Mouse (Mus musculus) liver, embryonic 11.5 days (tissue): Measurements from ENCODE around the gene Gm45233. TPM values are rescaled to one million over a fixed set of nuclear protein-coding genes. Genes with fewer than 3 reads are reported as not detected.

ENCODE experiments used
- ATAC-seq: fragments of 200-750 bp; cut with Nextera tagmentation; replicated peaks from 2 replicates; pipeline ENCODE4 v1.8.0; 2017; ENCODE audit warnings: moderate number of reproducible peaks, mild to moderate bottlenecking, moderate TSS enrichment, moderate library complexity; ENCODE audit not compliant: low FRiP score
- DNase-seq: peaks from one replicate; pipeline ENCODE4 v3.0.0-alpha.2; 2017; ENCODE audit warnings: low spot score
- H3K27ac ChIP-seq: fragments of 300-500 bp; sonication (generic); 2 replicates; pipeline ENCODE4 v1.5.1; 2014; ENCODE audit warnings: mild to moderate bottlenecking, low read depth, low read length, control low read depth
- H3K27me3 ChIP-seq: fragments of 300-500 bp; sonication (generic); replicated peaks from 2 replicates; pipeline ENCODE4 v1.6.1; 2014; ENCODE audit warnings: low read length, mixed read lengths; ENCODE audit not compliant: control insufficient read depth, insufficient read depth
- H3K36me3 ChIP-seq: fragments of 300-500 bp; sonication (generic); 2 replicates; pipeline ENCODE4 v1.6.1; 2014; ENCODE audit warnings: mild to moderate bottlenecking, low read length, moderate library complexity, mixed read lengths; ENCODE audit not compliant: control insufficient read depth, insufficient read depth
- H3K4me1 ChIP-seq: fragments of 300-500 bp; sonication (generic); replicated peaks from 2 replicates; pipeline ENCODE4 v1.6.1; 2014; ENCODE audit warnings: low read length, mixed read lengths; ENCODE audit not compliant: control insufficient read depth, insufficient read depth
- H3K4me2 ChIP-seq: fragments of 300-500 bp; sonication (generic); 2 replicates; pipeline ENCODE4 v1.6.1; 2014; ENCODE audit warnings: mild to moderate bottlenecking, control low read depth, moderate library complexity
- H3K4me3 ChIP-seq: fragments of 300-500 bp; sonication (generic); 2 replicates; pipeline ENCODE4 v1.5.1; 2014; ENCODE audit warnings: low read depth, low read length, control low read depth
- H3K9ac ChIP-seq: fragments of 300-500 bp; sonication (generic); 2 replicates; pipeline ENCODE4 v1.6.1; 2014; ENCODE audit warnings: low read depth, low read length, control low read depth
- H3K9me3 ChIP-seq: fragments of 300-500 bp; sonication (generic); 2 replicates; pipeline ENCODE4 v1.6.1; 2016; ENCODE audit warnings: low read length, inconsistent platforms, mixed read lengths; ENCODE audit not compliant: control insufficient read depth
- WGBS: fragments of 180-500 bp; shearing (Covaris S2); extraction: QIAGEN DNeasy Blood & Tissue Kit; methylation state at CpG from one replicate; pipeline ENCODE4 v1.1.7; 2014; 5-methylcytosine and 5-hydroxymethylcytosine counted together
- polyA plus RNA-seq: library from polyadenylated mRNA; unstranded; fragments of >200 nt; fragmentation: Nextera tagmentation; extraction: Ambion mirVana; gene quantifications from 2 replicates; pipeline ENCODE4 v1.2.1, GENCODE M21; 2014

The Gm45233 gene
- polyA plus RNA-seq, 1 experiment from 2014 or later = 0.37 TPM

GRCm38 (mm10) chr7:43423991-43424625, 19.8 kb upstream of the Gm45233 start:
- Histone ChIP-seq H3K4me1 (peaks cover 3% of the 10 kb centered on the region; the same call in 1 of the 2 replicates), H3K27ac (no peak overlapping the region), H3K27me3 (no peaks in the 10 kb centered on the region), H3K4me3 (no peak overlapping the region), H3K4me2 (no peak overlapping the region), H3K36me3 (no peaks in the 10 kb centered on the region), H3K9ac (no peak overlapping the region), H3K9me3 (no peaks in the 10 kb centered on the region)
- WGBS = 76% methylated on average over 3 of the region's 3 CpGs
- no peak for DNase-seq
- no peak for ATAC-seq

DNA sequence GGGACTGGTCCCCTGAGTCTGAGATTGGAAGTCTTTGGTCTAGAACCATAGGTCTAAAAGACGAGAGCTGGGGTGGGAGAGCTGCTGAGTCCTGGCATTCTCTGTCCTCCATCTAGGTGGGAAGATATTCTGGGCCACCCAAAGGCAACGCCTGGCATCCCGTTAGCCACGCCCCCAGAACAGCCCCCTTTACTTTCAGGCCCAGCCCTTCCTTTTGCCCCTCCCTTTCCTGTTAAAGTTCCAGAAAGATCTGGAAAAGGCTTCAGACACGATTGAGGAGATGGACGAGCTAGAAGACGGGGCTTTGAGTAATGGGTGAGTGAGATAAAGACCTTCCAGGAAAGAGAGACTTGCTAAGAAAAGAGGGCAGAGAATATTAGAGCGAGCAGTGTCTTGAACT, 16.5 kb upstream of the Gm45233 start, which contains the start of gene Lim2:
TSS of gene Lim2 (plus strand) at position 265 of the 400 bp plus-strand sequence.
- DNase-seq = no peak
- Histone ChIP-seq H3K9ac (no peak within 1 kb of the TSS), H3K4me3 (no peak within 1 kb of the TSS), H3K4me1 (peaks cover 3% of the 10 kb centered on the region; the same call in 1 of the 2 replicates), H3K36me3 (no peaks in the 10 kb centered on the region), H3K4me2 (no peak within 1 kb of the TSS), H3K9me3 (no peaks in the 10 kb centered on the region), H3K27ac (no peak within 1 kb of the TSS), H3K27me3 (no peaks in the 10 kb centered on the region)
- 66% methylated on average over 8 of the region's 8 CpGs for WGBS
- ATAC-seq = no peak

- H3K4me2 ChIP-seq = no peak overlapping the region
- no peaks in the 10 kb centered on the region for H3K36me3 ChIP-seq
- ATAC-seq (no peak), DNase-seq (no peak)
- no peak overlapping the region for H3K4me3 ChIP-seq
- 39% methylated on average over 4 of the region's 4 CpGs for WGBS
- no peaks in the 10 kb centered on the region for H3K9me3 ChIP-seq
- no peak overlapping the region for H3K9ac ChIP-seq
- H3K27me3 ChIP-seq = no peaks in the 10 kb centered on the region
- H3K27ac ChIP-seq = no peak overlapping the region
- H3K4me1 ChIP-seq = no peaks in the 10 kb centered on the region
These were observed 14.4 kb upstream of the Gm45233 start for GRCm38 (mm10) chr7:43429500-43429899.

DNA sequence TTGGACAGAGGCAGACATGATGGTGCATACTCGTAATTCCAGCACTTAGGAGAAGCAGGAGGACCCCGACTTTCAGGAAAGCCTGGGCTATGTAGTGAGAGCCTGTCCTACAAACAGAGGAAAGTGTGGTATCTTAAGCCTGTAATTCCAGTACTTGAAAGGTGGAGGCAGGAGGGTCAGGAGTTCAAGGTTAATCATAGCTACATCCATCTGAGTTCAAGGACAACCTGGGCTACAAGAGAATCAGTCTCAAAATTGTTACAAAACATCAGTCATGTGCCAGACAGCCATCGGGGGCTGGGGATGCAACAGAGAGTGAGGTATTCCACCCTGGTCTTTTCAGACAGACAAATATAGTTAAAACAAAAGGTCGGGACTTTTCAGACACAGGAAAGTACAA, 11.0 kb upstream of the Gm45233 start:
- H3K27me3 ChIP-seq = no peaks in the 10 kb centered on the region
- no peak overlapping the region for H3K4me3 ChIP-seq
- WGBS = 79% methylated on average over 4 of the region's 4 CpGs
- no peak for ATAC-seq
- no peak overlapping the region for H3K4me2 ChIP-seq
- no peak for DNase-seq
- H3K4me1 ChIP-seq = no peaks in the 10 kb centered on the region
- no peaks in the 10 kb centered on the region for H3K36me3 ChIP-seq
- no peak overlapping the region for H3K9ac ChIP-seq
- no peak overlapping the region for H3K27ac ChIP-seq
- H3K9me3 ChIP-seq = no peaks in the 10 kb centered on the region

DNA sequence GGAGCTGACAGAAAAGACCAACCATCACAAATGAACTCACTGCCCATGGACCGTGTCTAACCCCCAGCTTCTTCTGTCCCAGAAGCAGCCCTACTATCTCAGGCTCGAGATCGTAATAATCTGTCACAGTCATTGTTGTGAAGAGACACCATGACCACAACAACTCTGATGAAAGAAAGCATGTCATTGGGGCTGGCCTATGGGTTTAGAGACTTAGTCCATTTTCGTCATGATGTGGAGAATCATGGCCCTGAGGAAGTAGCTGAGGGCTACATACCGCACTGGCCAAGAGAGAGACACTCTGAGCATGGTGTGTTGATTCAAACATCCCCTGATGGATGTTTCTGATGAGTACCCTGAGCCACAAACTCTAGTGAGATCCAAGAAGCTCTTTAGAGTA, 9.3 kb upstream of the Gm45233 start:
- H3K27ac ChIP-seq = no peak overlapping the region
- no peak overlapping the region for H3K4me3 ChIP-seq
- H3K9me3 ChIP-seq = no peaks in the 10 kb centered on the region
- ATAC-seq = no peak
- no peak for DNase-seq
- H3K4me1 ChIP-seq = no peaks in the 10 kb centered on the region
- H3K9ac ChIP-seq = no peak overlapping the region
- WGBS = 83% methylated on average over 5 of the region's 5 CpGs
- H3K4me2 ChIP-seq = no peak overlapping the region
- H3K36me3 ChIP-seq = no peaks in the 10 kb centered on the region
- H3K27me3 ChIP-seq = no peaks in the 10 kb centered on the region

- Histone ChIP-seq H3K9me3 (no peaks in the 10 kb centered on the region), H3K4me1 (no peaks in the 10 kb centered on the region), H3K27me3 (no peaks in the 10 kb centered on the region), H3K27ac (no peak within 1 kb of the TSS), H3K4me2 (no peak within 1 kb of the TSS), H3K9ac (no peak within 1 kb of the TSS), H3K36me3 (no peaks in the 10 kb centered on the region), H3K4me3 (no peak within 1 kb of the TSS)
- ATAC-seq (no peak), DNase-seq (no peak)
- WGBS = 59% methylated on average over 10 of the region's 10 CpGs
These were observed 7.3 kb upstream of the Gm45233 start, which contains the start of gene Nkg7 for GRCm38 (mm10) chr7:43436341-43437255. Gene Nkg7 (plus strand): TSS chr7:43437073.

GRCm38 (mm10) chr7:43438611-43439010, 5.3 kb upstream of the Gm45233 start:
- DNase-seq = no peak
- no peak overlapping the region for H3K27ac ChIP-seq
- no peak overlapping the region for H3K4me3 ChIP-seq
- no peaks in the 10 kb centered on the region for H3K9me3 ChIP-seq
- no peaks in the 10 kb centered on the region for H3K36me3 ChIP-seq
- H3K27me3 ChIP-seq = no peaks in the 10 kb centered on the region
- no peak for ATAC-seq
- no peak overlapping the region for H3K9ac ChIP-seq
- no peak overlapping the region for H3K4me2 ChIP-seq
- H3K4me1 ChIP-seq = peaks cover 7% of the 10 kb centered on the region
- 57% methylated on average over 4 of the region's 4 CpGs for WGBS

DNA sequence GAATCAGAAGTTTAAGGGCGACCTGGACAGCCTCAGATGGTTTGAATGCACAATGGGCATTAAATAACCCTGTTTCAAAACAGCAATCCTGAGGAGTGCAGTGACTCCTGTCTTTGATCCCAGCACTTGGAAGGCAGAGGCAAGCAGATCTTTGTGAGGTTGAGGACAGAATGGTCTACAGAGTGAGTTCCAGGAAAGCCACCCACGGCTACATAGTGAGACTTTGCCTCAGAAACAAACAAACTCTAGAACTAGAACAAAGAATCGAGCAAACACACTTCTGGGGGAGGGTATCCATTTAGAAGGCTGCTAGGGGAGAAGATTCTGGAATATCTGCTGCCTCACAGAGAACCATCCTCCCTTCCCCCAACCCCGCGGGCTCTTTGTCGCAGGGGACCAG, 3.4 kb upstream of the Gm45233 start, which contains the start of gene Cldnd2:
TSS of gene Cldnd2 (plus strand) at position 301 of the 400 bp plus-strand sequence.
- no peak for ATAC-seq

More for the DNA sequence above, 3.4 kb upstream of the Gm45233 start, which contains the start of gene Cldnd2:
- H3K4me3 ChIP-seq = no peak within 1 kb of the TSS
- H3K36me3 ChIP-seq = no peaks in the 10 kb centered on the region
- no peak for DNase-seq
- H3K9me3 ChIP-seq = no peaks in the 10 kb centered on the region
- H3K27me3 ChIP-seq = no peaks in the 10 kb centered on the region
- H3K4me1 ChIP-seq = peaks cover 17% of the 10 kb centered on the region
- H3K27ac ChIP-seq = no peak within 1 kb of the TSS
- no peak within 1 kb of the TSS for H3K4me2 ChIP-seq
- no peak within 1 kb of the TSS for H3K9ac ChIP-seq
- 82% methylated on average over 6 of the region's 6 CpGs for WGBS
